21 mouse cellular contexts compared by ENCODE assay signal in the genomic region with DNA sequence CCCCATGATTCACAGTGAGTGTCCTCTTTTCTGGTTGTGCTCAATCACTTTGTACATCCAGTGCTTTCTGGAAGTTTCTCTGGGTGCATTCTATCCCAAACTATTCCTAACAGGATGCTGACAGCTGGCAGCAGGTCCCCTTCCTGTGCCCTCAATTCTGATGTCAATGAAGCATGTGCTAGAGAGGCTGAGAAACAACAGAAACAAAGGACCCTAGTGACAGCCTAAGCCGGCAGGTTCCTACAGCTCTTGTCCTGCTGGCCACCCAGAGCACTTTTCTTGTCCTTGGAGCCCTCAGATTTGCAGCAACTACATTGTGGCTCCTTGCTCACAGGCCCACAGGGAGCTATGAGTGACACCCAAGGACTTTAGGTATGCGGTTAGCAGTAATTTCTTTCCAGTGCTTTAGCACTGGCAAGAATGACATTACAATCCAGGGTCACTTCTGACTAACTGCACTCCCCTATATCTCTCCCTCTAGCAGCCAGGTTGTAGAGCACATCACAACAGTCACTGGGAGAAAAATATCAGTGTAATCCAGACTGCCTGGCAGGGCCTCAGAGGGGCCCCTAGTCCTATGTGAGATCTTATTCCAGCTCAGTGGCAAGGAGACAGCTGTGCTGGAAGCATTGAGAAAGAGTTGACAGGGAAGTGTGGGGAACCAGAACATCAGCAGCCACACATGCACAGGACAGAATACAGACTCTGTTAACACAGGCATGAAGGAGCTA. TPM values are rescaled to one million over a fixed set of nuclear protein-coding genes. Genes with fewer than 3 reads are reported as not detected.
DNase-seq lines count a peak whose midpoint lies in the region; ATAC-seq and TF ChIP-seq lines count a peak whose summit lies in the region.
"Had no signal": no experiment of that assay in that cellular context is flagged by ENCODE, and none has a peak within 500 bp of the region (broad histone marks: within the 10 kb centered on the region; RNA-seq: fewer than 3 reads in every experiment).

No protein-coding gene starts in this region.

- H3K27me3 ChIP-seq in heart, embryonic 12.5 days (replicated peaks): no peaks in the 10 kb centered on the region
- H3K27me3 ChIP-seq in liver, embryonic 11.5 days (replicated peaks; ENCODE audit: control insufficient read depth, insufficient read depth, low read length): no peaks in the 10 kb centered on the region
- no peaks in the 10 kb centered on the region for H3K27me3 ChIP-seq in liver, postnatal 0 days (ENCODE audit: insufficient read depth, low read length)
- H3K27me3 ChIP-seq in liver, embryonic 13.5 days: no peaks in the 10 kb centered on the region
- H3K27me3 ChIP-seq: embryonic facial prominence, embryonic 13.5 days had no signal

- H3K36me3 ChIP-seq in heart, embryonic 12.5 days: no peaks in the 10 kb centered on the region
- no peaks in the 10 kb centered on the region for H3K36me3 ChIP-seq in liver, embryonic 11.5 days (ENCODE audit: control insufficient read depth, insufficient read depth, low read length)
- H3K36me3 ChIP-seq in liver, postnatal 0 days (replicated peaks; ENCODE audit: insufficient read depth, low read length): no peaks in the 10 kb centered on the region
- H3K36me3 ChIP-seq in liver, embryonic 13.5 days: no peaks in the 10 kb centered on the region
- H3K36me3 ChIP-seq: embryonic facial prominence, embryonic 13.5 days; forebrain, embryonic 10.5 days had no signal

- H3K4me1 ChIP-seq in heart, embryonic 12.5 days (replicated peaks): peaks cover 53% of the 10 kb centered on the region
- H3K4me1 ChIP-seq in liver, embryonic 11.5 days (replicated peaks; ENCODE audit: control insufficient read depth, insufficient read depth, low read length): peaks cover 12% of the 10 kb centered on the region; the same call in 1 of the 2 replicates
- H3K4me1 ChIP-seq in liver, postnatal 0 days (ENCODE audit: insufficient read depth): 0 out of 2 replicates have a peak, but pooled peaks cover 3% of the 10 kb centered on the region
- H3K4me1 ChIP-seq in brown adipose tissue, adult 24 weeks (ENCODE audit: control insufficient read depth, insufficient read depth, insufficient read length, low read length): peaks cover 11% of the 10 kb centered on the region
- peaks cover 23% of the 10 kb centered on the region for H3K4me1 ChIP-seq in liver, embryonic 13.5 days (replicated peaks)

- no peak overlapping the region for H3K4me3 ChIP-seq in heart, embryonic 12.5 days
- H3K4me3 ChIP-seq in liver, embryonic 11.5 days (ENCODE audit: low read depth, low read length): no peak overlapping the region
- H3K4me3 ChIP-seq in liver, postnatal 0 days (ENCODE audit: low read depth, low read length): no peak overlapping the region
- no peak overlapping the region for H3K4me3 ChIP-seq in brown adipose tissue, adult 24 weeks (ENCODE audit: insufficient read depth, low read depth, low read length)
- H3K4me3 ChIP-seq in liver, embryonic 13.5 days (replicated peaks): no peak overlapping the region
- H3K4me3 ChIP-seq: embryonic facial prominence, embryonic 13.5 days; forebrain, embryonic 10.5 days; myocyte had no signal

- WGBS in heart, embryonic 12.5 days: 37% methylated on average over 2 of the region's 2 CpGs
- 78% methylated on average over 2 of the region's 2 CpGs for WGBS in liver, embryonic 11.5 days
- 76% methylated on average over 2 of the region's 2 CpGs for WGBS in liver, postnatal 0 days (ENCODE audit: insufficient replicate concordance)
- WGBS in liver, embryonic 13.5 days (ENCODE audit: insufficient replicate concordance): 65% methylated on average over 2 of the region's 2 CpGs

- TF ChIP-seq EP300 in liver, postnatal 0 days (IDR thresholded peaks at IDR 0.05; ENCODE audit: low read depth): no peak

- peak overlapping the region; percentile 17; the same call in 1 of the 2 replicates for H3K9ac ChIP-seq in heart, embryonic 12.5 days
- H3K9ac ChIP-seq in liver, embryonic 11.5 days (ENCODE audit: low read depth, low read length): no peak overlapping the region
- H3K9ac ChIP-seq in liver, postnatal 0 days (replicated peaks): no peak overlapping the region
- no peak overlapping the region for H3K9ac ChIP-seq in liver, embryonic 13.5 days
- H3K9ac ChIP-seq: embryonic facial prominence, embryonic 13.5 days; lung, embryonic 14.5 days had no signal

- no peak for ATAC-seq in heart, embryonic 12.5 days (ENCODE audit: insufficient number of reproducible peaks, low FRiP score)
- peak; percentile 51 for ATAC-seq in liver, embryonic 11.5 days (replicated peaks; ENCODE audit: low FRiP score)
- no peak for ATAC-seq in liver, postnatal 0 days
- ATAC-seq in liver, embryonic 13.5 days (ENCODE audit: low read depth): peak; percentile 74
- ATAC-seq: CD4-positive, CD25-positive, alpha-beta regulatory T cell, adult 4 months; hindbrain, embryonic 16.5 days had no signal

- intact Hi-C loops in heart, postnatal 36 days (cut with DNase I): no loop called here

- H3K4me2 ChIP-seq in heart, embryonic 12.5 days: no peak overlapping the region
- H3K4me2 ChIP-seq in liver, embryonic 11.5 days: no peak overlapping the region
- H3K4me2 ChIP-seq in liver, postnatal 0 days (ENCODE audit: low read depth, low read length): no peak overlapping the region
- H3K4me2 ChIP-seq in liver, embryonic 13.5 days: no peak overlapping the region
- H3K4me2 ChIP-seq: embryonic facial prominence, embryonic 13.5 days; lung, embryonic 14.5 days had no signal

- no peak for DNase-seq in heart, postnatal 36 days
- no peak for DNase-seq in liver, embryonic 11.5 days (ENCODE audit: low spot score)
- no peak for DNase-seq in liver, postnatal 0 days
- DNase-seq in liver, embryonic 13.5 days: peak; percentile 20
- no peak for DNase-seq in frontal cortex, postnatal 36 days (ENCODE audit: low spot score in 2 of 2)
- DNase-seq: cerebellum, adult 11-12 months; kidney, postnatal 25 days; lung, embryonic 14.5 days; right cerebral cortex, adult 18-20 months; thymus, postnatal 14 days had no signal

- peak overlapping the region; percentile 38 for H3K27ac ChIP-seq in heart, embryonic 12.5 days (ENCODE audit: poor library complexity, severe bottlenecking)
- no peak overlapping the region for H3K27ac ChIP-seq in liver, embryonic 11.5 days (ENCODE audit: low read depth, low read length)
- H3K27ac ChIP-seq in liver, postnatal 0 days (ENCODE audit: low read depth): no peak overlapping the region
- H3K27ac ChIP-seq in brown adipose tissue, adult 24 weeks (replicated peaks; ENCODE audit: low read depth, low read length): peak overlapping the region; percentile 46; the same call in 1 of the 2 replicates
- H3K27ac ChIP-seq in liver, embryonic 13.5 days: no peak overlapping the region
- H3K27ac ChIP-seq: embryonic facial prominence, embryonic 13.5 days; forebrain, embryonic 10.5 days had no signal

- TF ChIP-seq CTCF in liver, postnatal 0 days (IDR thresholded peaks at IDR 0.05; ENCODE audit: low read depth): no peak

- no peaks in the 10 kb centered on the region for H3K9me3 ChIP-seq in heart, embryonic 12.5 days (replicated peaks)
- no peaks in the 10 kb centered on the region for H3K9me3 ChIP-seq in liver, embryonic 11.5 days (ENCODE audit: control insufficient read depth, low read length)
- no peaks in the 10 kb centered on the region for H3K9me3 ChIP-seq in liver, postnatal 0 days (ENCODE audit: low read length)
- H3K9me3 ChIP-seq in liver, embryonic 13.5 days (replicated peaks): no peaks in the 10 kb centered on the region
- H3K9me3 ChIP-seq: forebrain, embryonic 10.5 days had no signal

RNA-seq across cellular contexts. Expression of gene Ppp1r3g, which starts 37.2 kb away (rescaled TPM):
- 6.8 and 7.7 TPM in 2 replicates for polyA plus RNA-seq in heart, embryonic 12.5 days (2016; fragmentation: Nextera tagmentation; extraction: Ambion mirVana)
- under 1 TPM; 0.35 to 0.78 TPM for total RNA-seq in heart, postnatal 36 days (2021)
- polyA plus RNA-seq in liver, embryonic 11.5 days (2014; fragmentation: Nextera tagmentation; extraction: Ambion mirVana): 1.0 and 1.3 TPM in 2 replicates
- 2.2 and 4.3 TPM in 2 replicates for polyA plus RNA-seq in liver, postnatal 0 days (2015; fragmentation: Nextera tagmentation; extraction: Ambion mirVana)
- polyA plus RNA-seq in brown adipose tissue, adult 24 weeks (2012; ENCODE audit: insufficient read depth, insufficient read length, missing spikeins): not detected in 2 replicates
- 0.36 and 0.37 TPM in 2 replicates for polyA plus RNA-seq in liver, embryonic 13.5 days (2015; fragmentation: Nextera tagmentation; extraction: Ambion mirVana)
- total RNA-seq: MEL; neutrophil, adult 5-6 weeks had no signal
- polyA plus RNA-seq: CD4-positive, CD25-positive, alpha-beta regulatory T cell, adult 4 months; gonadal fat pad, adult 2 months; myocyte; spleen, adult 2 months had no signal

Comparison
In these comparisons a context has a peak if more than half of its experiments do, and no peak if none do; other contexts are left out.
1. ATAC-seq: peak in liver, embryonic 11.5 days (single experiment) and liver, embryonic 13.5 days (single experiment); none in heart, embryonic 12.5 days (single experiment) and liver, postnatal 0 days (single experiment).
2. H3K27ac ChIP-seq: peak in heart, embryonic 12.5 days (single experiment) and brown adipose tissue, adult 24 weeks (single experiment); none in liver, embryonic 11.5 days (single experiment), liver, postnatal 0 days (single experiment) and liver, embryonic 13.5 days (single experiment).